Mouse (Mus musculus) midbrain, embryonic 14.5 days (tissue): Measurements from ENCODE around the gene Tmem248. TPM values are rescaled to one million over a fixed set of nuclear protein-coding genes. Genes with fewer than 3 reads are reported as not detected.
"Not testable (repeated sequence)": the region's sequence is repeated elsewhere in the genome, so short reads cannot be mapped to it uniquely, and the experiment has no call there.

Source experiments
- ATAC-seq: fragments of 200-750 bp; cut with Nextera tagmentation; 2 replicates; pipeline ENCODE4 v1.8.0; 2017; ENCODE audit warnings: moderate number of reproducible peaks, moderate library complexity; ENCODE audit not compliant: low FRiP score, low TSS enrichment
- DNase-seq: peaks from one replicate; pipeline ENCODE4 v3.0.0-alpha.2; 2015
- H3K27ac ChIP-seq: fragments of 300-500 bp; sonication (generic); replicated peaks from 2 replicates; pipeline ENCODE4 v1.5.1; 2014; ENCODE audit warnings: mild to moderate bottlenecking, low read depth, low read length, moderate library complexity
- H3K27me3 ChIP-seq: fragments of 300-500 bp; sonication (generic); 2 replicates; pipeline ENCODE4 v1.6.1; 2014; ENCODE audit warnings: low read length, control low read depth, mixed read lengths; ENCODE audit not compliant: control insufficient read depth, insufficient read depth
- H3K36me3 ChIP-seq: fragments of 300-500 bp; sonication (generic); 2 replicates; pipeline ENCODE4 v1.6.1; 2014; ENCODE audit warnings: low read length, control low read depth; ENCODE audit not compliant: control insufficient read depth, insufficient read depth
- H3K4me1 ChIP-seq: fragments of 300-500 bp; sonication (generic); 2 replicates; pipeline ENCODE4 v1.6.1; 2014; ENCODE audit warnings: mild to moderate bottlenecking, antibody characterized with exemption, low read length, control low read depth; ENCODE audit not compliant: control insufficient read depth, insufficient read depth
- H3K4me2 ChIP-seq: fragments of 300-500 bp; sonication (generic); 2 replicates; pipeline ENCODE4 v1.6.1; 2014; ENCODE audit warnings: mild to moderate bottlenecking, low read length, moderate library complexity
- H3K4me3 ChIP-seq: fragments of 300-500 bp; sonication (generic); replicated peaks from 2 replicates; pipeline ENCODE4 v1.5.1; 2014; ENCODE audit warnings: low read depth, low read length
- H3K9ac ChIP-seq: fragments of 300-500 bp; sonication (generic); replicated peaks from 2 replicates; pipeline ENCODE4 v1.6.1; 2014; ENCODE audit warnings: mild to moderate bottlenecking, low read length, moderate library complexity
- H3K9me3 ChIP-seq: fragments of 300-500 bp; sonication (generic); 2 replicates; pipeline ENCODE4 v1.6.1; 2016; ENCODE audit warnings: low read length, control low read depth, mixed read lengths; ENCODE audit not compliant: control insufficient read depth
- WGBS: fragments of 180-500 bp; shearing (Covaris S2); extraction: QIAGEN DNeasy Blood & Tissue Kit; methylation state at CpG from one replicate; pipeline ENCODE4 v1.1.7; 2014; 5-methylcytosine and 5-hydroxymethylcytosine counted together
- polyA plus RNA-seq: library from polyadenylated mRNA; unstranded; fragments of >200 nt; fragmentation: Nextera tagmentation; extraction: Ambion mirVana; gene quantifications from 2 replicates; pipeline ENCODE4 v1.2.1, GENCODE M21; 2014

Gene Tmem248
- polyA plus RNA-seq, 1 experiment from 2014 or later, result 29.5 TPM

DNA sequence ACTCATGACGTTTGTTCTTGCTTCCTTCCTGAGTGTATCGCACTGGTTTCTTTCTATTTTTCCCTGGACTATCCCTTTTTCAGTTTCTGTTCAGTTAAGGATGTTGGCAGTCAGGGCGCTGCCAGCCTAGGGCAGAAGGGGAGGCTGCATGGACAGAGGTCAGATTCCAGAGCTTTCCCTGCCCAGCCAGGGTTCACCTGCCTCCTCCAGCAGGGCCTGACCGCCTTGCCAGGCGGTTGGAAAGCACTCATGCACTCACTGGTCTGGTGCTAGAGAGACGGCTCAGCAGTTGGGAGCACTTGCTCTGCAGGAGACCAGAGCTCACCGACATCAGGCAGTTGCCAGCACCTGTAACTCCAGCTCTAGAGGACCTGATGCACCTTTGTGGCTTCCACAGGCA is 22.4 kb downstream of the Tmem248 start:
- ATAC-seq (no peak), DNase-seq (no peak)
- H3K9me3 ChIP-seq, result no peaks in the 10 kb centered on the region
- 93% methylated on average over 7 of the region's 7 CpGs for WGBS
- H3K27me3 ChIP-seq, result no peaks in the 10 kb centered on the region
- no peaks in the 10 kb centered on the region for H3K4me1 ChIP-seq
- peaks cover 92% of the 10 kb centered on the region for H3K36me3 ChIP-seq
- H3K27ac ChIP-seq, result no peak overlapping the region
- H3K4me3 ChIP-seq, result no peak overlapping the region
- no peak overlapping the region for H3K9ac ChIP-seq
- no peak overlapping the region for H3K4me2 ChIP-seq

DNA sequence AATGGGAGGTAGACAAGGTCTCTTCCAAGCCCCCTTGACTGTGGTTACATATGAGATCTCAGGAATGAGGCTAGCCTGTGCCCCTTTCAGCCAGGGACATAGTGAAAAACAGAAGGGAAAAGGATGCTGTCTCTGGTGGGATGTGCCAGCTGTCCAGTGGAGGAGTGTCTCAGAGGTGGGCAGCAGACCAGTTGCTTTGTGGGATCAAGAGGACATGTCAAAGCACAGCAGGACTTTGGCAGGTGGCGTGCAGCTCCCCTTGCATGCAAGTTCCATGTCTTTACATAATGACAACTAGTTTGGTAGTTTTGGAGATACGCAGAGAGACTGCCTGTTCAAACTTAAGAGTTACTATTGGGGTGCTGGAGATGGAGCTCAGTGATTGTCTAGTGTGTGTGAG is 23.0 kb downstream of the Tmem248 start:
- Histone ChIP-seq H3K4me3 (no peak overlapping the region), H3K9me3 (no peaks in the 10 kb centered on the region), H3K9ac (no peak overlapping the region), H3K27ac (no peak overlapping the region), H3K4me2 (no peak overlapping the region), H3K36me3 (peaks cover 92% of the 10 kb centered on the region), H3K4me1 (no peaks in the 10 kb centered on the region), H3K27me3 (no peaks in the 10 kb centered on the region)
- ATAC-seq (no peak), DNase-seq (no peak)
- WGBS, result 100% methylated on average over 2 of the region's 2 CpGs

DNA sequence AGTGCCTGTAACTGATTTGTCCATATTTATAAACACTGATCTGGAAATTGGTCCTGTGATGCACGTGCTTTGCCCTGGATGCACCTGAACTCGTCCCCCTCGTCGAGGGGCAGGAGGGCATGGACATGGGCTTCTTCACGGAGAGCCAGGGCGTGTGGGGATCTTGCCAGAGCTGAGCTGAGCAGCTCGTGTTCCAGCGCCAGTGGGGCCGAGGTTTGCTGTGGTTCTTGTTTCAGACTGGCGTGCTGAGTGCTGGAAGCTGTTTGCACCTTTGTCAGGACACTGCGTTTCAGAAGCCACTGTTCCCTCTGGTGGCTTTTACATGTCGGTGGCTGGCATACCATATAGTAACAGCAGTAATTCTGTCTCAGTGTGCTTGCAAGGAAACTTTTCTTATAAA is 24.5 kb downstream of the Tmem248 start:
- no peak for ATAC-seq
- no peak overlapping the region for H3K4me3 ChIP-seq
- no peak overlapping the region for H3K4me2 ChIP-seq
- DNase-seq, result no peak
- H3K4me1 ChIP-seq, result no peaks in the 10 kb centered on the region
- WGBS, result 94% methylated on average over 12 of the region's 12 CpGs
- no peaks in the 10 kb centered on the region for H3K27me3 ChIP-seq
- peaks cover 93% of the 10 kb centered on the region for H3K36me3 ChIP-seq
- H3K9me3 ChIP-seq, result no peaks in the 10 kb centered on the region
- no peak overlapping the region for H3K27ac ChIP-seq
- H3K9ac ChIP-seq, result no peak overlapping the region

DNA sequence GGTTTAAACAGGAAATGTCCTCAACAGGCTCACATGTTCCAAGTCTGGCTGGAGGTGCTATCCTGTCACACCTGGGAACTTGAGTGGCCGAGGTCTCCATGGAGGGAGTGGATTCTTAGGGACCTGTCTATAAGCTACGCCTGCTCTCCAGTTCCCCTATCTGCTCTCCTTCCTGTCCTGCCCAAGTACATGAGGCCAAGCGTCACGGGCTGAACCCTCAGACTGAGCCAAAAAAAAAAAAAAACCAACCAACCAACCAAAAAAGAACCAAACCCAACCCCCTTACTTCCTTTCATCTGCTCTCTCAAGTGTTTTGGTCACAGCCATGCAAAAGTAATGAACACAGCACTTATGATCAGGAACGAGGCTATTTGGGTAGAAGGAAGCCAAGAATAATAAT is 30.9 kb downstream of the Tmem248 start:
- Histone ChIP-seq H3K4me2 (no peak overlapping the region), H3K9me3 (no peaks in the 10 kb centered on the region), H3K27ac (no peak overlapping the region), H3K9ac (no peak overlapping the region), H3K4me1 (no peaks in the 10 kb centered on the region), H3K4me3 (no peak overlapping the region), H3K27me3 (no peaks in the 10 kb centered on the region), H3K36me3 (peaks cover 95% of the 10 kb centered on the region)
- 91% methylated on average over 5 of the region's 5 CpGs for WGBS
- ATAC-seq (no peak), DNase-seq (no peak)

DNA sequence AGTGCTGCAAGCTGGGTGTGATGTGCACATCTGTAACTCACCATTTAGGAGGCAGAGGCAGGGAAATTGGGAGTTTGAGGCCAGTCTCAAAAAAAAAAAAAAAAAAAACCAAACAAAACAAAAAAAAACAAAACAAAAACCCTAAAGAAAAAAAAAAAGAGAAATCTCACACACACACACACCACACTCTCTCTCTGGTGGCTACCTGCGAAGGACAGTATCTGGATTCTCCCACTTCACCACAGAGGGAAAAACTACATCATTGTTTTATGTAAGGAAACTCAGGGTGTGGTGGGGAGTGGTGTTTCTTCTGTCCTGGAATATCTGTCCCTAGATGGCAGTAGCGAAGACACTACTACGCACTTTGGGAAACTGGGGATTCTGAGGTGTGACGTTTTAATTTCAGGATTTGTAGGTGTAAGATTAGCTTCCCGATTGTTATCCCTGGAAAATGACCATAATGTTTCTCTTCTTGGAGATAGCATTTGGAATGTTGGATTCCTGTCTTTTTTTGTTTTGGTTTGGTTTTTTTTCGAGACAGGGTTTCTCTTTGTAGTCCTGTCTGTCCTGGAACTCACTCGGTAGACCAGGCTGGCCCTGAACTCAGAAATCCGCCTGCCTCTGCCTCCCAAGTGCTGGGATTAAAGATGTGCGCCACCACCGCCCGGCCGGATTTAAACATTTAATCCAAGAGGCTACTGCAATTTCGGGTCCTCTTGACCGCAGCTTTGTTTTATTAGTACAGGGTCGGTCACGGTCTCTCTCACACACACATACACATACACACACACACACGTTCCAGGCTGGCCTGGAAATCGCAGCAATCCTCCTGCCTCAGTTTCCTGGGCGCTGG is 37.5 kb downstream of the Tmem248 start:
- H3K9me3 ChIP-seq, result no peaks in the 10 kb centered on the region

DNA sequence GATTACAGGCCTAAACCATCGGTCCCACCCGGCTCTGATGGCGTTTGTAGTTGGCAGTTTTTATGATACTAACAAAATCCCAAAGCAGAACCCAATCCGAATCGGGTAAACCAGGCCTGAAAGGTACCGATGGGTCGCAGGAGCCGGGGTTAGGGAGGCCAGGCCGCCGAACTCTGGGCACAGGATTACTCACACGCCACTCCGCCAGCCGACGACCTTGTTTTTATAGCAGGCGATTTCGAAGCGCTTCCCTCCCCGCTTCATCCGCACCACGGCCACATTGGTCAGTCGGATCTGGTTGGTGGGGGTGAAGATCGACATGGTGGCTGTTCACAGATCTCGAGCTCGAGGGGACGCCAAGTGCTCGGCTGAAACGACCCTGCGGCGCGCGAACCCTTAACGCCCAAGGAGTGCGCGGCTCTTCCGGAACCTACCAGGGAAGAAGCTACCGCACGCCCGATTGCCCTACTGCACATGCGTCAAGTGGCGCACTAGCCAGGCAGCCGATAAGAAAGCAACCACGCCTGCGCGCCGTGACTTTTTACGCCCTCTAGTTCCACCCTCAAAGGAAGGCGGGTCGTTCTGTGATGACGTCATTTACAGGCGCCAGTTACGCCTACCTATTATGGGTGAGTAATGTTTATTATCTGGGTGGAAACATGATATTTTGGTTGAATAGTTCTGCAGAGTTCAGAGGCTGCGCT is 38.3 kb downstream of the Tmem248 start, which contains the start of the genes Sbds and Tyw1:
Gene Sbds, minus strand, starts transcription at position 514 of the 704 bp plus-strand sequence.
Gene Tyw1, plus strand, starts transcription at position 603 of the 704 bp plus-strand sequence.
- Histone ChIP-seq H3K9ac (peak within 1 kb of the TSS; percentile 74), H3K27me3 (no peaks in the 10 kb centered on the region), H3K4me3 (peak within 1 kb of the TSS; percentile 72), H3K36me3 (peaks cover 33% of the 10 kb centered on the region), H3K27ac (peak within 1 kb of the TSS; percentile 79), H3K4me1 (peaks cover 13% of the 10 kb centered on the region; the same call in 1 of the 2 replicates), H3K9me3 (no peaks in the 10 kb centered on the region), H3K4me2 (peak within 1 kb of the TSS; percentile 85)
- peak; percentile 100 for DNase-seq
- peak; percentile 89 for ATAC-seq
- under 1% methylated on average over 52 of the region's 52 CpGs for WGBS

More for the DNA sequence above, 37.5 kb downstream of the Tmem248 start:
- H3K4me2 ChIP-seq, result peak overlapping the region; percentile 85
- no peaks in the 10 kb centered on the region for H3K27me3 ChIP-seq
- 18% methylated on average over 19 of the region's 19 CpGs for WGBS
- DNase-seq (peak; percentile 64), ATAC-seq (no peak)
- H3K4me1 ChIP-seq, result peaks cover 13% of the 10 kb centered on the region; the same call in 1 of the 2 replicates
- peak overlapping the region; percentile 79 for H3K27ac ChIP-seq
- H3K9ac ChIP-seq, result peak overlapping the region; percentile 74
- H3K4me3 ChIP-seq, result peak overlapping the region; percentile 72
- peaks cover 40% of the 10 kb centered on the region for H3K36me3 ChIP-seq

DNA sequence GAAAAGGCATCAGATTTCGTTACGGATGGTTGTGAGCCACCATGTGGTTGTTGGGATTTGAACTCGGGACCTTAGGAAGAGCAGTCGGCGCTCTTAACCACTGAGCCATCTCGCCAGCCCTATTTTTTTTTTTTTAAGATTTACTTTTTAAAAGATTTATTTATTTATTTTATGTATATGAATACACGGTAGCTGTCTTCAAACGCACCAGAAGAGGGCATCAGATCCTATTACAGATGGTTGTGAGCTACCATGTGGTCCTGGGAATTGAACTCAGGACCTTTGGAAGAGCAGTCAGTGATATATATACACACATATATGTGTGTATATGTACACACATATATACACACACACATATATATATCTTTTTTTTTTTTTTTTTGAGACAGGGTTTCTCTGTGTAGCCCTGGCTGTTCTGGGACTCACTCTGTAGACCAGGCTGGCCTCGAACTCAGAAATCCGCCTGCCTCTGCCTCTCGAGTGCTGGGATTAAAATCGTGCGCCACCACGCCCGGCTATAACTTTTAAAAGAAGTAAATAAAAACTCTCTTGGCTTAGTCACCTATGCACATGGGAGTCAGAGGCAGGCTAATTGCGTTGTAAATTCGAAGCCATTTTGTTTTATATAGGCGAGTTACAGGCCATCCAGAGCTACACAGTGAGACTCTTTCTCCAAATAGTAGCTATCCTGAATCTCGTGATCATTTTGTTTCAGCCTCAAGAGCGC is 39.1 kb downstream of the Tmem248 start:
- Histone ChIP-seq H3K4me1 (peaks cover 13% of the 10 kb centered on the region; the same call in 1 of the 2 replicates), H3K4me3 (peak overlapping the region; percentile 72), H3K4me2 (peak overlapping the region; percentile 85), H3K36me3 (peaks cover 25% of the 10 kb centered on the region)
- DNase-seq, result peak; percentile 17
- not testable (repeated sequence) for H3K9me3 ChIP-seq, H3K27me3 ChIP-seq, ATAC-seq, H3K27ac ChIP-seq, H3K9ac ChIP-seq
- WGBS, result 32% methylated on average over 20 of the region's 20 CpGs

DNA sequence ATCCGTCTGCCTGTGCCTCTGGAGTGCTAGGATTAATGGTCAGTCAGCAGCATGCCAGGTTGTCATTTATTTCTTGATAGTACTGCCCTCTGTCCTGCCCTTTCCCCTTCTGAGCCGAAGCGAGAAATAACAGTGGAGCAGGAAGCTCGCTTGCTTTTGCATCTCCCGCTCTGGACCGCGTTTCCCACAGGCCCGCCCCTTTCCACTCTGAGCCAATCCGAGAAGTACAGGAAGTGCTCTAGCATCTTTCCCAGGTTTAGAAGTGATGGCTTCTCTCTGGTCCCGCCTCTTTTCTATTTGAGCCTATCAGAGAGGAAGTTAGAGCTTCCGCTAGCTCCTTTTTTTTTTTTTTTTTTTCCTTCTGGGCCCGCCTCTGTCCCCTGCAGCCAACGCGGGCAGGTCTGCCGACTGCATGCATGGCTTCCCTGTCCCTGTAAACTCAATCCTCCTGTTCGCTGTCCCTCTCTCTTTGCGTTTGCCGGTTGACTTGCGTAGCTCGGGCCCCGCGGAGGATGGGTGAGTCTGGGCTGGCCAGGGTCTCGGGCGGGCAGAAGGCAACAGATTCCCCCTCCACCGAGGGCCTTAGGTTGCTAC is 39.9 kb downstream of the Tmem248 start:
- peak; percentile 94 for ATAC-seq

More for the DNA sequence above, 39.9 kb downstream of the Tmem248 start:
- Histone ChIP-seq H3K4me2 (peak overlapping the region; percentile 85), H3K9me3 (no peaks in the 10 kb centered on the region), H3K4me1 (peaks cover 13% of the 10 kb centered on the region; the same call in 1 of the 2 replicates), H3K27ac (peak overlapping the region; percentile 68; the same call in 1 of the 2 replicates), H3K36me3 (peaks cover 18% of the 10 kb centered on the region), H3K4me3 (peak overlapping the region; percentile 64), H3K9ac (peak overlapping the region; percentile 70), H3K27me3 (no peaks in the 10 kb centered on the region)
- peak; percentile 97 for DNase-seq
- WGBS, result under 1% methylated on average over 25 of the region's 25 CpGs
